Mouse (Mus musculus): Measurements from ENCODE around the gene Vps50.
A peak's percentile ranks its signal among the peaks of the same experiment; 100 is the strongest.
"Not testable (repeated sequence)": the region's sequence is repeated elsewhere in the genome, so short reads cannot be mapped to it uniquely, and the experiment has no call there.

Vps50 gene

DNA sequence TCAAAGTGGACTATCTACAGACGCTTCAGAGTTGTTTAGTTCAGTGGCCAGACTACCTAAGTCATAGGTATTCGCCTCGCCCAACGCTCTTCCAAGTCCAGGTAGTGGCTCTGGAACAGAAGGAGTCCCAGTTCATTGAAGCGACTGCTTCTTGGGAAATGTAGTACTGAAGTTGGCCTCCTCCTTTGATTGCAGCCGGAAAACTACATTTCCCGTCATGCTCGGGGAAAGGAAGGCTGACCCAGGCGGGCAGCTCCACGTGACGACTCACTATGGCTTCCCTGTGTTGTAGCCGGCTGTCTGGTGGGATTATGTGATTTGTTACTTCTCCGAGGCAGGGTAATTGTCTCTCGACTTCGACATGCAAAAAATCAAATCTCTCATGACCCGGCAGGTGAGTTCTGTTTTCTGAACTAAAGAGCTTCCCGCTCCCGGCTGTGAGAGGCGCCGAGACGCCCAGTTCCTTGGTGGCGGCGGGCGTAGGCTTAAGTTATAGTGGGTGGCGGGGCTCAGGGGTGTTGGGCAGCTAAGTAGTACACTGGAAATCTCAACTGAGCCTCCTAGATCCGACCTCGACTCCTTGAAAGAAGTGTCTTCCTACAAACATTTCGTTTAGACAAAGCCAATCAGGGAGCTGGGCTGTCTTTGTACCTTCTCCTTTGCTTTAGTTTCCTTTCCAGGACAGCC lies at the start of gene Vps50, which contains the start of gene Hepacam2:
Gene Vps50, plus strand, starts transcription at position 221 of the 687 bp plus-strand sequence.
Gene Hepacam2, minus strand, starts transcription at position 137 of the 687 bp plus-strand sequence.
- peak; percentile 94 to 95 for DNase-seq

DNA sequence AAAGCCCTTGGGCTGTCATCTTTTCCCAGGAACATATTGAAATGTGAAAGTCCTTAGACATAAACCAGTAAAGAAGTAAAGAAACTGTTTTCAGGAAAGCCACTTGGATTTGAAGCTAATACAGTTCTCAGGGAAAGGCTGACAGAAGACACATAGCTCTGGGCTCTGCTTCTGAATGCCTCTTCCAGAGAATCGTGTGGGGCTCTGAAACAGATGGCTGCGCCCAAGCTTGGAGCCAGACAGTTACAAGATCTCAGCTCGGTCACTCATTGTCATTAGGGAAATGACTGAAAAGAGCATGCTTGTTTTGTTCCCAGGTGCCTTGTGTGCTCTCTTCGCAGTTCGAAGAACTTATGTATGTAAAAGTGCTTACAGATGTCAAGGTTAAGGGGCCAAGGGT lies 43.8 kb upstream of the Vps50 start:
- DNase-seq, result no peak

DNA sequence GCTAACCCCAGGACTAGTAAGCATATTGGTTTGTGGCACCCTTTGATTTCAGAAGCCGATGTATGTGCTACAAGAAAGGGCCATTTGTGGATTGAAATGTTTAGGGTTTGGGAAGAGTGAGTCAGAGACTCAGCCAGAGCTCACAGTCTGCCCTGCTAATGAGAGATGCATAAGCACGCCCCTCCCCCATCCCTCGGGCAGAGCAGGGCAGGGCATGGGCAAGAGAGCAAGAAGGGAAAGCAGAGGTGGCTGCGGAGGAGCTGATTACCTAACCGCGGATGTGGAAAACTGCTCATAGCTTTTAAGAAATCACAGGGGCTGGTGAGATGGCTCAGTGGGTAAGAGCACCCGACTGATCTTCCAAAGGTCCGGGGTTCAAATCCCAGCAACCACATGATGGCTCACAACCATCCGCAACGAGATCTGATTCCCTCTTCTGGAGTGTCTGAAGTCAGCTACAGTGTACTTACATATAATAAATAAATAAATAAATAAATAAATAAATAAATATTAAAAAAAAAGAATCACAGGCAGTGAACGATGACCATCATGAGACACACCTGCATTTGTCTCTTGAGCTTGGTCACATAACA lies 42.1 kb upstream of the Vps50 start:
- DNase-seq, result peak; percentile 30 to 65

DNA sequence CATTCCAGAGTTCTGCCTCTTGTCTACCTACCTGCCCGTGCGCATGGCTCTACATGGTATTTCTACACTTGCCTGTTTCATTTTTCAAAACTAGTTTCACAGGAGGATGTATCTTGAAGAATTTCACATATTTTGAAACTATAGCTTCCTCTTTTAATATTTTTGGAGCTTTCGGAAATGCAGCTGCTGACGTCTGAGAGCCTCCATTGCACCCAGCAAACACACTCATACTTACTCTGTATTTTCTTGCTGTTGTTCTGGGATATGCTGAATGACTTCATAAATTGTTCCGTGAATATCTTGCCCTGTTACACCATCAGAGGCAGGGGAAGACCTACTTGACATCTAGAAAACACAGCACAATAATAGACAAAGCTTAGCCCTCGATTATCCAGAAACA lies 35.2 kb upstream of the Vps50 start:
- no peak for DNase-seq

DNA sequence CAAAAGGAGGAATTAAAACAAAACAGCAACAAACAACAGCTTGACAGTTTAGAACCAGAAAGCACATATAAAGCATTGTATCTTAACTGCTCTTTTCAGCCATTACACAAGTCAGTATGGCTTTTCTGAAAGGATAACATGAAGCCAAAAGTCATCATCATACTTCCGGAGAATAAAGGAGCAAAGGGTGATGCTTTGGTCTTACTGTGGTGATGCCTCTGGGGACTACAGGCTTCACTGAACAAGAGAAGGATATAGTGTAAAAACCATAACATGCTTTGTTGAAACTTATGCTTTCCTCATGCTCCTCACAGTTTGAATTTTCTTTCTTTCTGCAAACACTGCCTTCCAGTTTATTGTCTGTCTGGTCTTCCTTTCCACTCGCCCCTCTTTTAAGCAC lies 34.6 kb upstream of the Vps50 start:
- DNase-seq, result no peak

DNA sequence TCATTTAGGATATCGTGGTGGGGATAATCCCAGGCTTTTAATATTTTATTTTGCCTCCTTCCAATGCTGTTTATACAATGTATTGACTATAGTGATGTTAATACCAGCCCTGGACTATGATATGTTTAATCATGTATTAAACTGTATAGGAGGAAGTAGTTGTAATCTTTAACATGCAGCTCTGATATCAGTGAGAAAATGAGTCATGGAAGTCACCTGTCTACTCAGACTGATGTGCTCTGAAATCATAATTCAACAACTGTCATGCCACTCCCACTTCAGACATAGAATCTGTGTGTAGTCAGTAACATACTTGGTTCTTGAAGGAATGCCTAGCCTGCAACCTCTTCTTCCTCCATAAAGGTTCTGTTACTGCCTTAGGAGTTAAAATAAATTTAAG lies 29.6 kb upstream of the Vps50 start:
- DNase-seq, result no peak

DNA sequence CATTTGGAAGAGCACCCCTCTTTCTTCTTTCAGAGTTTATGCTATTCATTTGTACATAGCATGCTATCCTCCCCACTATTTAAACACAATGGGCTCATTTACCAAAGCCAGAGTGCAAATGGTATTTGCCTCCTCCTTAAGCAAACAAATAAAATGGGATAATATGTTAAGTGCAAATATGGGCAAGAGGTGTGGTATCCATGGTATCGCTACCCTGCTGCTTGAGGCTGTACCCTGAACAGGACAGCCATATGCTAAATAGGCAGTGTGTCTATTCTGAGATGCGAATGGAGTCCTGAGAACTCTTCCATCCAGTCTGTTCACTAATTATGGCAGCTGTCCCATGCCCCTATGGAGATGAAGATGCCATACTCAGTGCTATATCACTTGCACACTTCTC lies 27.5 kb upstream of the Vps50 start:
- DNase-seq, result no peak

DNA sequence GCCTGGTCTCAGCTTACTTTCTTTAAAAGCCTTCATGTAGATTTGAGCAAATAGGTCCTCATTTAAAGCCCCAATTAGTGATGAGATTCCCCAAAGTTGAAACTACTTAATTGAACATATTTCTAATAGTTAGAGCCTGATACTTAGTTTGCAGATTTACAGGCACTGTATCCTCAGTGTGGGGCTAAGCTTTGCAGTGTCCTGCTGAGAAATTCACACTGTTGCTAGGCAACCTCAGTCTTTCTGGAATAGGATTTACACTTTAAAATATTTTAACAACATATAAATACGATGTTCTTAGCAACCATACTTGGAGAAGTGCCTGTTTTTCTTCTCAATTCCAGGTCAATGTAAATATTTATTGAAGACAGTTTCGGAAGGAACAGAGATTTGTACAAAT lies 21.9 kb upstream of the Vps50 start:
- DNase-seq, result no peak

DNA sequence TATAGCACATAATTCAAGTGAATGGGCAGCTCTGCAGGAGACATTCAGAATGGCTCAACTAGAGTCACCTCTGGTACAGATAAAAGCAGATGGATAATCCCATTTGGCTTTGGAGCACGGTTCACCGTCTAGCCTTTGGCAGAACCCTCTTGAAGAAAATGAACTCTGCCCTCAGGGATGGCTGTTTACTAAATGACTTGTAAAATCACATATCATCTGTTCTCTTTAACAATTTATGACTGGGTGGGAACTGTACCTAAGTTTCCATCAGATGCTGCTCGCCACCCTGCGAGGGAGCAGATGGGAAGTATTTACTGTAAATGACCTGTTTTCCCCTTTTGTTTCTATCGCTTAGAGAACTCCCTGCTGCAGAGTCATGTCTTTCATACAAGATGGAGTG lies 18.3 kb upstream of the Vps50 start:
- no peak for DNase-seq

DNA sequence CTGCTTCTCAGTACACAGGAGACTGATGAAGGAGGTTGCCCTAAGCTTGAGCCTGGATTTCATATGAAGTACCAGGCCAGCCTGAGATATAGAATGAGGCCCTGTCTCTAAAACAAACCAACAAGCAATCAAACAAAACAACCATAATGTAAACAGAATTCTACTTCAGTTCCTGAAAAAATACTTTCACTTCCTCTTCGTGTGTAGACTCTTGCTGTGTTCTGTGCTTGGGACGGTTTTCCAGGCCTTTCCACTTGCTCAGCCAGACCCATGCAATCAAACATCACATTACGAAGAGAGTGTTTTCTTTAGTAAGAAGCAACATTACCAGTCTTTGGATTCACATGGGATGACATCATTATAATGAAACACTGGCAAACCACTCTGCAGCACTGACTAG lies 16.5 kb upstream of the Vps50 start:
- DNase-seq, result no peak

DNA sequence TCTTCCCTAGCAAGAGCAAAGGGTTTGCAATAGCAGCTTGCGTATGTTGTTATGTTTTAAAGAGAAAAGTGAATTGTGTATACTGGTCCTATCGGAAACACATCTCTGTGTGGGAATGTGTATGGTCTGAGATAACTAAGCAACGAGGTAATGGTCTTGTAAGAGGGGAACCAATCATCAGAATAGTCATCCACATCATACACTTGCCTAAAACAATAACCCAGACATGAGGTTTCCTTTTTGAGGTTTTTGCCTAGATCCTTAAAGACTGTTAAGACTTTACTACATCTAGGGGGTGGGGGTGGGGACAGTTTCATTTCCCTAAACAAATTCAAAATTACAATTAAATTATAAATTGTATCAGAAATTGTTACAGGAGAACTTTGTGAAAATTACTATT lies 13.0 kb upstream of the Vps50 start:
- no peak for DNase-seq

DNA sequence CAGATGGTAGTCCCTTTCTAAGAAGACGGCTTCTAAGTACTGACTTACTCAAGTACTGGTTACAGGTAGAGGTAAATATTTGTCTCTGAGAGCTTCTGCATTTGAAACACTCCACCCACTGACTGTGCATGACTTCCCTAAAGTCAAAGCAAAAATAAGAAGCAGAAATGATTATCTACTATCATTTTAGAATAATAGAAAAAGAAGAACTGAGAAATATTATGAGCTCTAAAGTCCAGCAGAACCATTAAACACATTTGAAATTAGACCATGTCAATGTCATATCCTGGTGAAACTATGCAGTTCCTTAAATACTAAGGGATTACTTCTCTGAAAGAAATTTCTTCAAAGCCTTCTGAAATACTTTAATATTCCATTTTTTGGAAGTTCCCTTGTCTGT lies 10.8 kb upstream of the Vps50 start:
- DNase-seq, result no peak

DNA sequence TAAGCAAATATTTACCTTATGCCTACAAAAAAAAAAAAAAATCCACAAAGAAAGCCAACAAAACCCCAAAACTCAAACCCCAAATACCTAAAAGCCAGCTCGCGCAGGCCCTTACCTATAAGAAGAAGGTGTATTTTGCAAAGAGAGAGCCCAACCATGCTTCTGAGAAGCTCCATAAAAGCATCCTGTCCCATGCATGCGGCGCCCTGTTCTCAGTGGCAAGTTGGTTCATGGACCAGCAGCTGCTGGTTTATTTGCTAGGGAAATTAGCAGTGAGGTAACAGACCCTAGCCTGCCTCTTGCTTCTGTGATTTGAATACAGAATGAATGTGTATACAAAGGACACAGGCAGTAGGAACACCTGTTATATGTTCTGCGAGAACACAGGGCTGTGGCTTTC lies 3.9 kb upstream of the Vps50 start:
- no peak for DNase-seq

DNA sequence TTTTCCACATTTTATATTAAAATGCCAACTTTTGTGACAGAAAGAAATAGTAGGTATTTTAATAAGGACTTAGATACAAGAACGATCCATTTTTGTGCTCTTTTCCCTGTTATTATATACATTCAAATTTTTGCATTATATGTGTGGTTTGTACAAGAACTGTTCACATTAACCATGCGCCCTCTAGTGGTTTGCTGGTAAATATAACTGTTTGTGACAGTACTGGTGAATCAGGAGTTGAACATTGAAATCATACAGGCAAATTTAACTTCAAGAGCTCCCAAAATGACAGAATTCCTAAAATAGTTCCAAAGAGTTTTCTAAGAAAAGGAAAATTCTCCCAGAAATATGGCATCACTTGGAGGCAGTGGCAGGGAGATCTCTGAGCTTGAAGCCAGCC lies 2.0 kb upstream of the Vps50 start:
- DNase-seq, result peak in 1 of 2 experiments; percentile 57

DNA sequence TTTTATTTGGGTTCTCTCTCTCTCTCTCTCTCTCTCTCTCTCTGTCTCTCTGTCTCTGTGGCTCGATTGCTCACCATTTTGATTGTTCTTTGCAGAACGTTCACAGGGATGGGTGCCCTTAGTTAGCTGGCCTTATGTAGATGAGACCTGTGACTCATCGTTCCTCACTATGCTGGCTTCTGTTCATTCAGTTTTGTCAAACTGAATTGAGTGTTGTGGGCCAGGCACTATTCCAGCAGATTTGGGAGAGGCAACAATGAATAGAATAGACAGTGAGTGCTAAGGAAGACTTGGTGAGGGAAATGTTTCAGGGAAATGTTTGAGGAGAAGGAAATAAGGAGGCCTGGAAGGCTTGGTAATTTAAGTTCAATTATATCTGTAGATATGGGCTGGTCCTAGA lies 2.1 kb downstream of the Vps50 start:
- no peak for DNase-seq

DNA sequence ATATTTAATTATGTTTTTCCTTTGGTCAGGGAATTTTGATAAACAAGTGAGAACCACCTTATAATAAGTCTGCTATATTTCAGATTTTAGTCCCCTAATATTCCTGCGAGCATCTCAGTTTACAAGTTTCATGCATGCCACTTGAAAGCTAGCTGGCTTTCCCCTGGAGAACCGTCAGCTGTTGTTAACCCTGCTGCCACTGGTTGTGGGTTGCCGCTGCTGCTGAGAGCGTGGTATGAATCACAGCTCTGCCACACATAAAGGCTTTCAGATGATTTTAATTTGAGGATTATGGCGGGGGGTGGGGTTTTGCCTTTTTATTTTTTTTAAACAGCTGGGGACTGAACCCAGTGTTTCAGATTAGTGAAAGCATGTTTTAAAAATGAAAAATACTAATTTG lies 7.1 kb downstream of the Vps50 start:
- DNase-seq, result no peak

DNA sequence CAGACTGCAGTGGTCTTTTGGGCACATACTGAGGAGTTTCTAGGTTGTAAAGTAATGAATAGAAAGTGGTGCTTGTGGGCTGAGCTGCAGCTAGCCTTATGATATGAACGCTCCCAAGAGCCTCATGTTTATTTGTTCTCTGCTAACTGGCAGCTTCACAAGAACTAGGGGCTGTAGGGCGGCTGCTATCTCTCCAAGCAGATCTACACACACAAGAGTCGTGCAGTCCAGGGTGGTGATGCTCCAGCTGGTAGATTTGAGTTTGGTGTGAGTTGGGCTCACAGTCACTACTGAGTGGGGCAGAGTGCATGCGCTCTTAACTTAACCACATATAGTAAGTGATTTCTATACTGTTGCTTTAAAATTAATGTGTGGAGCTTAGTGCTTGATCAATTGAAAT lies 8.9 kb downstream of the Vps50 start:
- DNase-seq, result no peak

DNA sequence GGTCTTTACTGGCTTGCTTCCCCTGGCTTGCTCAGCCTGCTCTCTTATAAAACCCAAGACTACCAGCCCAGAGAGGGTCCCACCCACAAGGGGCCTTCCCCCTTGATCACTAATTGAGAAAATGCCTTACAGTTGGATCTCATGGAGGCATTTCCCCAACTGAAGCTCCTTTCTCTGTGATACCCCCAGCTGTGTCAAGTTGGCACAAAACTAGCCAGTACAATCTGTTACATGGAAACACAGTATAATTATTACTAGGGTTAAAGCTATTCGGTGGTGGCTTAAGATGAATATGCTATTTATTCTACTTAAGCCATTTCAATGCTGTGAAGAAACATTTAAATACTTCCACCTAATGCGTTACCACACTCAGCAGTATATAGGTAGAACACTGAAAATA lies 10.0 kb downstream of the Vps50 start:
- DNase-seq, result not testable (repeated sequence)

DNA sequence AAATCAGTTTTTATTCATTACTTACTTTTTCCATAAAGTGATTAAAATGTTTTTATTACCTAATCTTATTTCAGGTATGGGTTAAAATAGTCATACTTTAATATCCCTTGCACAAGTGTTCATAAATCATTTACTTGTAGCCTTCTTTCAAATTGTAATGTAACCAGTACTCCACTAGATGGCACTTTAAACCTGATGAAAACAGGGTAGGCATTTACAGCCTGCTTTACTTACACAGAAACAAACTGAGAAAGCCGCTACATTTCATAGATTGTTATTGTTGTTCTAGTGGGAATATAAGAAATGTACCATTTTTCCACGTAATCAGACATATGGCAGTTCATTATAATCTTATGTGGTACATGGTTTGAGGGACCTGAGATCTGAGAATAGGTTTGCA lies 11.6 kb downstream of the Vps50 start:
- no peak for DNase-seq

DNA sequence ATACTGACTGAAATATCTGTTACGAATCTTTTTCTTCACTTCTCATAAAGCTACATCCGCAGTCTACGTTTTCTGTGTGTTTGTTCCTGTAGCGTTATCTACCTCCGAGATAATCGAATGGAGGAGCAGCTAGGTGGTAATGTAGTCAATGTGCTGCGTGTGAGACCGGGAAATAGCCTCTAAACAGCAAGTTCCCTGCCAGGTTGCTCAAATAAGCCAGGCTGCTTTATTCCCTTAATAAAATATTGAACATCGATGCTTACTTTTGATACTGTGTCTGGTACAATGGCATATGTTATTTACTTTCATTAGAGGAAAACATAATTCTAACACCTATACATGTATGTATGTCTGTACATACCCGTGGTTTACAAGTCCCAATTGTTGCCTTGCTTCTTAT lies 12.9 kb downstream of the Vps50 start:
- DNase-seq, result no peak

DNA sequence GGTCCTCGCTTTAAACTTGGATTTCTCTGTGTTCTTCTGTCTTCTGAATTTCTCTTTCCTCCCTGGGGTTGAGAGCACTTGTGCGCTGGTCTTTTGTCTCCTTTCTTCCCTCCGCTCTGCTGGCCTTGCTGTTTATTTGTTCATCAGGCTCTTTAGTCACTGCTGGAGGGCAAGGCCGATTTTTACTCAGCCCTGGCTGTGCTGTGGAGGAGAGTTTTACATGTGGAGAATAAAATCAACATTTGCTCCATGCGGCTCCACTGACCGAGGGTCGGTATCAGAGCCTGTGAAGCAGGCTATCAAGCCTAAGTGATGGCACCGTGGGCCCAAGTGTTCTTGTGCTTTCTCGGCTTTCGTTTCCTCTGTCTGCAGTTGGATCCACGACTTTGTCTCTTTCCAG lies 13.4 kb downstream of the Vps50 start:
- DNase-seq, result no peak

DNA sequence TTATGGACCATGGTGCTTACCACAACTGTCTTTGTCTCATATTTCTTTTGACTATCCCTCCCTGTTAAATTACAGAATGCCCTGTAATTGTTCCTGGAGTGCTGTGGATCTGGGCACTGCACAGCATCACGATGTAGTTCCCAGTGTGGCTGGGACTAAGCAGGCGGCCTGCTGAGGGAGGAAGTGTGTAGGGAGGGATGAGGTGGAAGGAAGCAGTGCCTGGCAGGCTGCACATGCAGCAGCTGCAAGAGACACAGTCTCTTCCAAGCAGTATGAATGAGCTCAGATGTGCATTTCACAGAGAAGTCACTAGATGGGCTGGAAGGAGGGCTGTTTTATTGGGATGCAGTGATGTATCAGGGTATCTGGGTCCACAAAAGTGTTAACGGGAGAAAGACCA lies 14.4 kb downstream of the Vps50 start:
- no peak for DNase-seq

DNA sequence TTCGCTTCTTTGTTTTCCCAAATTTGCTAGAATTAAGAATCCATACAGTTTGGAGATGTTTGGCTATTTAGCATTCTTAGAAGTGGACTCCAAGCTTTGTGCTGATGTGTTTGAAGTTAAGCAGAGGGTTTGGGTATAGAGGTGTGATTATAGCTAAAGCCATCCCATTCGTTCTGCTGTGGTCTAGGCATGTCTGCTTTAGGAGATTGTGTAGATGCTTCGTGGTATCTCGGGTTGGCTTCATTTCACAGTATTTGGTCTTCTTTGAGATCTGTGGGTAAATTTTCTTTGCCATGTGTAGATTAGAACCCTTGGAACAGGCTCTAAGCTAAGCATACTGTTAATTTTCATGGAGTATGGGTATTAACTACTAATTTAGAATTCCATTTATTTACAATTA lies 30.0 kb downstream of the Vps50 start:
- no peak for DNase-seq

DNA sequence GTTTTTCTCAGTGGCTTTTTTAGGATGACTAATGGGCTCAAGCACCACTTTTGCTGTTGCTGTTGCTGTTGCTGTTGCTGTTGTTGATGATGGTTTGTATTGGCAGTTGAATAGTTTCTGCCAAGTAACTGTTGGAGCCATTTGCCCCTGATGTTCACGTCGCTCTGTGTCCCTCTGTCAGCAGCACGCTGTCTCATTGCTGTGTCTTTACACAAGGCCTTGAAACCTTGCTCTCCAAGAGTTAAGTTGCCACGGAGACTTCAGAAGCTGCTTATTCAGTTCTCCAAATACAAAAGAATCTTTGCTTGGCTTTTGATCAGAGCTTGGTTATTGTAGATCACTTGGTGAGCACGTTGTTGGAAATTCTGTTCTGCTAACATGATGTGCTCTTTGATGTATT lies 33.3 kb downstream of the Vps50 start:
- no peak for DNase-seq

DNA sequence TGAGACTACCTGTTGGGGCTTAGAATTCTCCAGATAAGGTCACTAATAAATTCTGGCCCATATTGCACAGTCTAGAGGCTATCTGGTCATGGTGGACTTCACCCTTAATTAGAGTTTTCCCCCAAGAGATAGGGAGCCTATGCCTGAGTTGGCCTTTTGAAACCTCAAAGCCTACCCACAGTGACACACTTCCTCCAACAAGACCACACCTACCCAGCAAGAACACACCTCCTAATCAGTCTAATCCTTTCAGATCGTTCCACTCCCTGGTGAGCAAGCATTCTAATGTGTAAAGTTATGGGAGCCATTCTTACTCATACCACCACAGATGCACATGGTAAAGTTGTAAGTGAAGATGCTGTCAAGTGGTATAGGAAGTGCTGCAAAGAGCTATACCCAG lies 37.9 kb downstream of the Vps50 start:
- no peak for DNase-seq
